Mouse (Mus musculus): Measurements from ENCODE around the gene Sars.

The Sars gene

DNA sequence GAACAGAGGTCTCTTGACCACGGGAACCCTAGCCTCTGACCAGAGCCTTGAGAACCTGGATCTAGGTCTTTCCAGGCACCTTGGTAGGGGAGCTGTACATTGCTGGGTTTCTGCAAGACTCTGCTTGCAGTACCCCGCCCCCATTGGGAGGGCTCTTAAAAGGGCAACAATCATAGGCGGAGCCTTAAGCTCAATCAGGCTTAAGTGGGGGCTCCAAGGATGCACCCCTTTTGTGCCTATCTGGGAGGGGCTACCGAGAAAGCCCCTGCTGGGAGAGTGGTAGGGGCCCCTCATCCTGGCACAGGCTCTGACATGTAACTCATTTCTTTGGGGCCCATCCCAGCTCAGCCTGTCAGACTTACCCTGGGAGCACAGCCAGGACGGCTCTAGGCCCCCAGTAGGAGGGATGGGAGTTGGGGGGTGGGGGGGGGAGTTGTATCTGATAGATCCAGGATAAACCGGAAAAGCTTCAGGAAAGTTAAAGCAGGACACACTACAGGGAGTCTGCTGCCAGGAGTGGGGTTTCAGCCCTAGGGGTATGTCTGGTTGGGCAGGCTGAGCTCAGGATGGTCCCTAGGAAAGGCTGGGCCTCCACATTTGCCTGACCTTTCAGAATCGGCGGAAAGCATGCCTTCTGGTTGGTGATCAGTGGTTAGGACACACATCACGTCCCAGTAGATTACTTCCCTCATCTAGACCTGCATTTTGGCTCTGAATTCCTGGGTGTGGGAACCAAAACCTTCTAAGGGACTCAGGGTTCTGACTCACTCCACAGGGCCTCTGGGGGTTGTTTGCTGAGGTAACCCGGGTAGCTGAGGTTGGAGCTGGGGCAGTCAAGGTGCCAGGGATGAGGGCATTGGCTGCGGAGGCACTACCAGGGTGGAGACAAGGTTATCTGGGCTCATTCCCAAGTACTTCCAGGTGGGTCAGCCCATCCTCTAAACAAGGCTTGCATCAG is 20.9 kb downstream of the Sars start:
- DNase-seq: peak; percentile 50

GRCm38 (mm10) chr3:108423006-108423405 is 22.0 kb downstream of the Sars start:
- no peak for DNase-seq

DNA sequence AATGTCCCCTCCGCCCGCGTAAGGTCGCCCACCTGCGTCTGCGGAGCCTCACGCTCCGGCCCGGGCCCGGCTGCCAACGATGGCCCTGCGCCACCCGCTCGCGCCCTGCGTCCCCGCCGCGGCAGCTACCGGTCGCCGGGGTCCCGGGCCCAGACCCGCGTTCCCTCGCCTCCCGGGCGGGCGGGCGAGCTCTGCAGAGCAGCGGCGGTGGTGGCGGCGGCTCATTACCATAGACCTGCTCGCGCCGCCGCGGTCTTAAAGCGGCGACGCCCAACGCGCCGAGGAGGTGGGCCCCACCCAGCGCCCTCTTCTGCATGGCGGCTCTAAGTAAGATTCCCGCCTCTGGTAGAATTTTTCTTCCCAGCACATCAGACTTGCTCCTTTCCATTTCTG is 29.2 kb downstream of the Sars start:
- DNase-seq: peak; percentile 85

- DNase-seq: peak; percentile 55
These were observed 29.9 kb downstream of the Sars start, which contains the start of gene Celsr2 for GRCm38 (mm10) chr3:108414857-108415830. Gene Celsr2 (minus strand): TSS chr3:108415552.

GRCm38 (mm10) chr3:108413634-108414360 is 31.2 kb downstream of the Sars start:
- DNase-seq: no peak

DNA sequence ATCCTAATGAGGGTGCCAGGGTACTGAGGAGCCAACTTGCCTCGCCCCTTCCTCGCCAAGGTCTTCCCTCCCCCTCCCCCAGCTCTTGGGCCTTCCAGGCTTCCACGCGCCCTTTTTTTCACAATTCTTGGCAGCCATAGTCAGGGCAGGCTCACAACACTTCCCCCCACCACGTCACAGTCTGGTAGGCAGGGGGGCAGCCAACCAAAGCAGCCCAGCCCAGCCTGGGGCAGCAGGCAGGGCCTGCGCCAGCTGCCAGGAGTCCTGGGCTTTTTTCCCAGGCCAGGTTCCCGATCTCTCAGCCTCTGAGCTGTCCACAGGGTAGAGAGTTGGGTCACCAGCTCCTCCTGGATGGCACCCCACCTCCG is 33.3 kb downstream of the Sars start:
- no peak for DNase-seq

DNA sequence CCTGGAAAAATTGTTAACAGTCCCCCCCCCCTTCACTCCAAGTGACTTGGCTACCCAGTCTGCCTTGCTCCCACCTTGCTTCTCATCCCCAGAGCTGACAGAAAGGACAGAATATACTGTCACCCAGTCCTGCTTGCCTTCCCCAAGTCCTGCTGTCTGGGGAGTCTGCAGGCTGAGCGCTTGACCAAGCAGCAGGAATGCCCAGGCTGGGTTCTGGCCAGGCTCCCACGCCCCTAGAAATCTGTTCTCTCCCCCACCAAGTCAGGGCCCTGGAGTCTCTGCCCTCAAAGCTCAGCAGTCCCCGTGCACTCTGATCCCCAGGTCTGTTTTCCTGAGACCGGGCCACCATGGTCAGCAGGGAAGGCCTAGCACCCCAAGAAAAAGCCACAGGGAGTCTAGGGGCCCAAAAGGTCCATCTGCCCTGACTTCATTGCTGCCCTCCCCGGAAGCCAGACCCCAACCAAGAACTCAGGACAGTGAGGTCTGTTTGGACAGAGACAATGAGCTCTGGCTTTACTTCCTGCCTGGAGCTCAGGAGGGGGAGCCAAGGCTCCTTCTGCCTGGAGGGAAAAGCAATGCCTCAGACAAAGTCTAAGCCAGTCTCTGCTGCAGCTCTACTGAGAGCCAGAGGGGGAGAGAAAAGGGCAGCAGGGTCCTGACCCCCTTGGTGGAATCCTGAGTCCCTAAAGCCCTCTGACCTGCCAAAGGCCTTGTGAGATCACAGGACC is 33.8 kb downstream of the Sars start:
- no peak for DNase-seq

- no peak for DNase-seq
These were observed 34.7 kb downstream of the Sars start for GRCm38 (mm10) chr3:108410359-108410714.

- DNase-seq: no peak
These were observed 35.2 kb downstream of the Sars start for GRCm38 (mm10) chr3:108409656-108410358.

- no peak for DNase-seq
These were observed 36.4 kb downstream of the Sars start for GRCm38 (mm10) chr3:108408517-108409008.

- DNase-seq: no peak
These were observed 38.6 kb downstream of the Sars start for GRCm38 (mm10) chr3:108406306-108406885.

DNA sequence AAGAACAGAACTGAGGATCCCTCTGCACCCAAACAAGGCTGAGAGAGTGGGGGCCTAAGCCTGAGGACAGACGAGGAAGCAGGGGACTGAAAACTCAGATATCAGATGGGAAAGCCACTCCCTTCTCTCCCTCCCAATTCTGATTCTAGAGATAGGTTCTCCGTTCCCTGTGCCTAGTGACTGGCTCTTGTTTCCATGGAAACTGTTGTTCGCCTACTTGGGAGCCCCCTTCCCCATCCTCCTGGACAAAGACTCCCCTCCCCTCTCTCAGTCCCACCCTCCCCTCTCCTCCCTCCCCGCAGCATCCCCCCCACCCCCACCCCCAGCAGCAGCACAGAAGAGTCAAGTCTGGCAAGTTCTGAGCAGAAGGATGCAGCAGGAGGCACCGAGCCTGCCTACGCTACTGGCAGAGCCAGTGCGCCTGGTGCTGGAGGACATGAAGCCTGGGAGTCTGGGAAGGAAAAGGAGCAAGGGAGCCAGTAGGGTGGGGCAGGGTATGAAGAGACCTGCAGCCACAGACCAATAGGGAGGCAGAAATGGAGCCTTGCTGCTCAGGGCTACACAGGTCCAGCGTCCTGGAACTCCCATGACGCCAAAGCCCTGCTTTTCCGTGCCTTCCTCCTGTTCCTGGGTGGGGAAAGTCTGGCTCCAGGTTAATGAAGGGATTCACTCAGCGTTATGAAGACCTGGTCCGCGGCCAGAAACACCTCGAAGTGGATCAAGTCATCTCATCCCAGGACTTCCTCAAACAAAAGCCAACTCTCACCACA is 39.3 kb downstream of the Sars start:
- no peak for DNase-seq

DNA sequence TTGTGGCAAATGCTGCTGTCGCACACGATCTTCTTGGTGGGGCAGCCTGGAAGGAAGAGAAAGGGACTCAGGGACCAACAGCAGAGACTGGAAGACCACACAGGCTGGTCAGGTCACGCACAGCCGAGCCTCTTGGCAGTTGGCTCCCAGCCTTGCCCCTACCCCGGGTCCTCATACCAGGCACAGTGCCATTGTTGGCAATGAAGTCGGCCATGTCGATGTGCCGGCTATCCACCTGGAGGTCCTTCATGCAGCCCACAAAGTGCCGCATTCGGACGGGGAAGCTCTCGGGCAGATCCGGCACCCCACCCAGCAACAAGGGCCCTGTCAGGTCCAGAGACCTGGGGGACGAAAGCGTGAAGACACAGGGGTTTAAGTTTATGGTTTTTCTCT is 42.5 kb downstream of the Sars start:
- DNase-seq: no peak

- DNase-seq: peak; percentile 94
These were observed 43.1 kb downstream of the Sars start for GRCm38 (mm10) chr3:108401692-108402527.

DNA sequence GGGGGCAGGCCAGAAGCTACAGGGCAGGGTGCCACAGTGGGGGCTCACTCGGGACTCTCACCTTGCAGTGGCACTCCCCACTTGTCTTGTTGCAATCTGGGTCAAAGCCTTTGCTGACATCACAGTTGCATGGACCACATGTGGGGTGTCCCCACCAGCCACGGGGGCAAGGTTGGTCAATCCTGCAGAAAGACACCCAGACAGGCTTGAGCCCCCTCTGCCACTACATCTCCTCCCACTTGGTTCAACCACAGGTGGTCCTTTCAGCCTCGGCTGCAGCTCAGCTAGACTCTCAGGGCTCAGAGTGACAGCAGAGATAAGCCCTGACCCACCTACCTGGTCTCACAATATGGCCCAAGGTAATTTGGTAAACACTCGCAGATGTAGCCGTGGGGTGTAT is 44.6 kb downstream of the Sars start:
- DNase-seq: no peak

GRCm38 (mm10) chr3:108398281-108398680 is 46.7 kb downstream of the Sars start:
- DNase-seq: no peak

- no peak for DNase-seq
These were observed 52.2 kb downstream of the Sars start for GRCm38 (mm10) chr3:108392793-108393192.

GRCm38 (mm10) chr3:108392299-108392698 is 52.7 kb downstream of the Sars start:
- DNase-seq: no peak

- DNase-seq: peak; percentile 96
These were observed 55.9 kb downstream of the Sars start for GRCm38 (mm10) chr3:108389111-108389545.
